Mouse (Mus musculus) right cerebral cortex, adult 2 months (tissue): ENCODE results near the gene Tulp3.
"Not testable (repeated sequence)": the region's sequence is repeated elsewhere in the genome, so short reads cannot be mapped to it uniquely, and the experiment has no call there.

Source experiments
- DNase-seq, 2 experiments: peaks; one replicate each; pipeline ENCODE4 v3.0.0; 2021 to 2022; ENCODE audit warnings: low spot score in 2 of 2

The Tulp3 gene

DNA sequence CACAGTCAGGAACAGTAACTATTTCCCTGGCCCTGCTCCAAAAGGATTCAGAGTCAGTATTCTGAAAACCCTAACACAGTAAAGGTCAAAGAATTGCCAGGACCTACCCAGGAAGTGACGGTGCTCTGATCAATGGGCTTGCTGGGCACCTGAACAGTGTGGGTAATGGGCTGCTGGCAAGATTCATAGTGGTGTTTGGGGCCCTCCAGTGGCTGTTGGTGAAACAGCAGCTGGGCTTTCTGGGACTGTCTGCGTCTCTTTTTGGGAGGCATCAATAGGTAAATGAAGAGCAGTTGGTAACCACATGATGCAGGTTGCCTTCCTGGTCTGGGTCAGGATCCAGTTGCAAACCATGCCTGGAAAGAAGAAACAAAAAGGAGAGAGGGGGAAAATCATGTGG is 3.3 kb upstream of the Tulp3 start:
- DNase-seq = peak; percentile 84 to 85

DNA sequence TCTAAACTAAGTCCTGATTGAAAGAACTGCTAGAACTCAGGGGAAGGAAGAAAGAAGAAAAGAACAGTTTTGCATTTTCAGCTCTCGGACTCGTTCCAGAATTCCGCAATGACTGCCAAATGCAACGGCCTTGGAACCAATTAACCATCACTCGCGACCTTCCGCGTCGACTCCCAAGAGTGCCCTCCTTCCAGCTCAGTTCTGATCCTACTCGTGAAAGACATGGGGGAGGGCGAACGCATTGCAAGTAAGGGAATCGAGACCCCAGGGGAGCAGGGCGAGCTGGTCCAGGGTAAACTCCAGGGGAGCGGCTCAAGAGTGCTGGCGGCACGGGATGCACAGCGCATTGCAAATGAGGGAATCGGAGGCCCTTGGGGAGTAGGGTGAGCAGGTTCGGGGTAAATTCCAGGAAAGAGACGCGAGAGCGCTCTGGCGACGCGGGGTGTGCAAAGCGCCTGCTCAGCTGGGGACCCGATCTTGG is 410 bp downstream of the Tulp3 start:
- DNase-seq = peak; percentile 47 to 64

DNA sequence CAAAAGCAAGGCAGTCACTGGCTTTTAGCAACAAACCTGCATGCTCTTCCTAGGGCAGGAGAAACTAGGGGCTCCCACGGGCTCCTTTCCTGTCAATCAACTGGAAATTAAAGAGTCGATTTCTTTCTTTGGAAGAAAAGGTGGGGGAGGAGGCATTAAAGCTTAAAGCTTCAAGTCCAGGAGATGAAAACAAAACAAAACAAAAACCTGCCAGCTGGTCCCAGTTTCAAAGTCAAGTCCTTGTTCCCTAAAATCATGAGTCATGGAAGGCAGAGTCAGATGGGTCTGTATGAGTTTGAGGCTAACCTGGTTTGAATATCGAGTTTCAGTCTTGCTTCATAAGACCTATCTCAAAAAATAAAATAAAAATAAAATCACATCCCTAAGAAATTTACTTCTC is 1.5 kb downstream of the Tulp3 start:
- no peak for DNase-seq

DNA sequence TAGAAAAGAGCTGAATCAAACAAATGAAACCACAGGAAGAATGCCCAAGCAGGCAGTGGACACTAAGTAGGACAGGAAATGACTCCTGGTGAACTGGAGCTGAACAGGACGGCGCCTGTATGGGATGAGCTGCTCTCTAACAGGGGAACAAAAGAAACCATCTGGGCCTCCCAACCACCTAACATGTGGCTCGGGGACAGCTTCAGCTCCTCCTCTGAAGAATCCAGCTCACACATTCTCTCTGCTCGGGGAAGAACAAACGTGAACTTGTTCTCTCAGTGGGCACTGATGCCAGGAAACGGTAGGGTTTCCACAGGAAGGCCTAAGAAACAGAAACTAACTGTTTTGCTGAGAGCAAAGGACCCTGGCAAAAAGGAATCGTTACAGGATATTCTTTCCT is 5.9 kb downstream of the Tulp3 start:
- no peak for DNase-seq

DNA sequence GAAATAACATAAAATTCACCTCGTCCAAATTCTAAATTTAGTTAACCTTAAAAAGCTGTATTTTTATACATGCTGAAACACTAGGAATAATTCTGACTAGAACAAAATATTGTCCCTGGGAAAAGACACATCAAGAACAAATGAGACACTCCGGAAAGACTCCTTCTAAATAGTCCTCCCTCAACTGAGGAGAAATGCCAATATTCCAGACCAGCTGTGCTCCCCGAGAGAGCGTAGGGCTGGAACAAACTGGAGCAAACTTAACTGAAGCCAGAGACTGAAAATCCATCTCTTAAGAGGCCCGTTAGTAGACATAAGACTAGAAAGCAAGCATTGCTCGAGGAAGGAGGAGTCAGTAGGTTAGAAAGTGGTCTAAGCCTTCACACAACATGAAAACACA is 8.9 kb downstream of the Tulp3 start:
- DNase-seq = no peak

DNA sequence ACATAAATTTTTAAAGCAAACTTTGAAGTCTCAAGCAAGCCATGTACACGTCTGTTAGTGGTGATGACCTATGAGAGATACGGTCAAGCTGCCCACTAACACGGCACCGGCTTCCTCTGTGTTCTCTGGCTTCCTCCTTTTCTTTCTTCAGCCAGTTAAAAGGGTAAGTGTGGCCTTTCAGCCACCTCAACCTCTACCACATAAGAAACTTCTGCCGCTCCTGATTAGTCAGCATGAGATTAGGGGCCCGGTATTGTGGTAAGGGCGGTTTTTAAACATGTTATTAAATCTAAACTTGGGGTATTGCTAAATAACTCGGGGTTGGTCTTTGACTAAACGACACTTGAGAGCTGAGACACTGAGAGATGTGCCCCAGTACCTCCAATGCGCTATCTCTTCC is 10.0 kb downstream of the Tulp3 start:
- no peak for DNase-seq

DNA sequence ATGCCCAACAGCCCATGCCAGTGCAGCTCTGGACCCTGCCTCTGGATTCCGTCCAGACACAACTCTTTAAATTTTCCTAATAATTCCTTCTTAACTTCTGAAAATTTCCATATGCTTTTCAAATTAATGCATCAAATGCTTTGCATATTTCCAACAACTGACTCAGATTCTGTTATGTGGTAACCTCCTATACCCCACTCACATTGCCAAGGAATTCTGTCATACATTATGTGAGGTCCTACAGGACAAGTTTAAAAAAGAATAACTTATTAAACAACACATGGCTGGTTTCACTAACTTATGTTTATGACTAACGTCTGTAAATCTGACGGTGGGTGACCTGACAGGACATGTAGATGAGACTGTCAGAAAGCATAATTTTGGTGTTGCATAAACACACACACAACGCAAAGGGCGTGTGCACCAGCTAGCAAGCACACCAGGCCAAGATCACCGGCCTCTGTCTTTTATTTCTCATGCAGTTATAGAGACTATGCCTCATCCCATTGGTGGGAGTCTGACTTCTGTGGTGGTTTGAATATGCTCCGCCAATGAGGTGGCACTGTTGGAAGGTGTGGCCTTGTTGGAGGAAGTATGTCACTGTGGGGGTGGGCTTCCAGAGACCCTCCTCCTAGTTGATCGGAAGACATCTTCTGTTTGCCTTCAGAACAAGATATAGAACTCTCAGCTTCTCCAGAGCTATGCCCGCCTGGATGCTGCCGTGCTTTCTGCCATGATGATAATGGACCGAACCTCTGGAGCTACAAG is 13.5 kb downstream of the Tulp3 start:
- DNase-seq = no peak

DNA sequence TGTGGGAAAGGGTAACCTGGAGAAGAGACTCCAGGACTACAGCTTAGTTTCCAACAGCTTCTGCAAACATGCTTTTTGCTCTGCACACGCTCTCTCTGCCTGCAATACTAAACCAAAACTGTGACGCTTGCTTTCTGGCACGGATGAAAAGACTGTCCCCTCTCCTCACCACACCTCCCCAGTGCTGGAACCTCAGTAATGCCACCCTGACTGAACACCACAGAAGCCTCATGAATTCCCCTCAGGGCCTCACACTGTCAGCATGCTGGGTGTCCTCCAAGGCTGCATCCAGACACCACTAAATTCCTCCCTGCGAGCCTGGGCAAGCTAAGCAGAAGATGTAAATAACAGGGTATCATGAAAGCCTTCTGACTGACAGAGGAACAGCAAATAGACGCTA is 16.8 kb downstream of the Tulp3 start:
- DNase-seq = no peak

DNA sequence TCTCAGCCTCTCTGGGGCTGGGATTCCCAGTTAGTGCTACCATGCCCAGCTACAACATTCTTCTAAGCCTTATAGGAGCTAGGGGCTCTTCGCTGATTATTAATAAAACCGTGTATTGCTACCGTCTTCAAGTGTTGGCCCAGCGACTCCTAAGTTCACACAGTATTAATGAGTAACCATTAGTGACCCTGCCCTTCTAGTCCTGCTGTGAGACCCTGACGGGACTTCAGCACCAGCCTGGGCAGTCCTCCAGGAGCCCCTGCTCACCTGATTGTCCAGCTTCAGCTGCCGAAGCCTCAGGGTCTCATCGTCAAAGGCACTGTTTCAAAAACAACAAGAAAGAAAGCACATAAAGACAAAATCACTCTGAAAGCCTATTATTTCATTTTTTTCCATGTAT is 18.2 kb downstream of the Tulp3 start:
- no peak for DNase-seq

DNA sequence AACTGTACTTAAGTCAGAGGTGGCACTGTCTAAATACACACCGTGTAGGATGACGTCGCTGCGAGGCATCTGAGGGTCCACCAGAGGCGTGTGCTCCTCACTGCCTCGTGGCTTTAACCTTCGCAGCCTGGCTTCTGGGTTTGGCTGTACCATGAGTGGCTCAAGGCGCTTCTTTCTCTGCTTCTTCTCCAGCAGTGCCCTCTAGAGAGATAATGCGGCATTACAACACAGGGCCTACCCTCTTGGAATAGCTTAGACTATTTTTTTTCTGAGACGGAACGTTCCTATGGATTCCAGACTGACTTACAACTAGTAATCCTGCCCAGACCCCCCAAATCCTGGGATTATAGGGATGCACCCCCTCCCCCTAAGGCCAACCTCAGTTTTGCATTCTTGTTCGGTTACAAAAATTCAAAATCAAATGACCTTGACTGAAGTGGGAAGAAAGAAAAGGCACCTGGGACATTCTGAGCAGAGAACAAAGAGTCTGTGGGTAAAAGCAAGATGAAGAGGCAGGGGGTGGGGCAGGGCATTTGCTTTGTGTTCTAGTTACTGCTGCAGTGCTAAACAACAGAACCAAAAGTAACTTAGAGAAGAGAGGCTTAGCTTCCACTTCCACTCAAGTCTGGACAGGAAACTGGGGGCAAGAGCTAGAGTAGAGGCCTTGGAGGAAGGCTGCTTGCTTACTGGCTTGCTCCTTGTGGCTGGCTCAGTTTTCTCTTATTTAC is 21.1 kb downstream of the Tulp3 start:
- DNase-seq = peak; percentile 72 to 83

DNA sequence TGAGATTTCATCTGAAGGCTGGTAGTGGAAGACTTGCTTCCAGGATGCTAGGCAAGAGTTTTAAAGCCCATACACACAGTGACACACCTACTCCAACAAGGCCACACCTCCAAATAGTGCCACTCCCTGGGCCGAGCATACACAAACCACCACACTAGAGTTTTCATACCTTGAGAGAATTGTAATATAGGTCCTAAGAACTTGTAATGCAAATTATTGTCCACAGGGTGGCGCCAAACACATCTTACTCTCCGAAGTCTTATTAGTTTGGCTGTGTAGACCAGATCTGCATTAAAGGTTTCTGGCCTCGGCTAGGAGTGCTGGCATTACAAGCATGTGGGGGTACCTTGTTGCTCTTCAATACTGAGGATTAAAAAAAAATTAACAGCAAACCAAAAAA is 37.3 kb downstream of the Tulp3 start:
- peak; percentile 76 for DNase-seq

DNA sequence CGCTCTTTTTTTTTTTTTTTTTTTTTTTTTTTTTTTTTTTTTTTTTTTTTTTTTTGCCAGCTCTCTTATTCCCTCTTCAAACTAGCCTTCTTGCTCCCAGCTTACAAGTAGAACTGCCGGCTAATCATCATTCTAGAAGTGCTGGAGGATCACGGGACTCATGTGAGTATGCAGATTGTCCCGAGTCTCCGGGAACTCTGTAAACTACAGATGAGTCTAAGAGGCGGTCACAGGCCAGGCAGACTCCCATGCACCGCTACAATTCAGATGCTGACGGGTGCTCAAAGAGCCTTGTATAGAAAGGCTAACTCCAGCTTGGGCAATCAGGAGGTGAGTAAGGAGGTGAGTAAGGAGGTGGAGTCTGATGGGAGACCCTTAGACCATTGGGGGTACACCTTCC is 40.1 kb downstream of the Tulp3 start:
- no peak for DNase-seq

DNA sequence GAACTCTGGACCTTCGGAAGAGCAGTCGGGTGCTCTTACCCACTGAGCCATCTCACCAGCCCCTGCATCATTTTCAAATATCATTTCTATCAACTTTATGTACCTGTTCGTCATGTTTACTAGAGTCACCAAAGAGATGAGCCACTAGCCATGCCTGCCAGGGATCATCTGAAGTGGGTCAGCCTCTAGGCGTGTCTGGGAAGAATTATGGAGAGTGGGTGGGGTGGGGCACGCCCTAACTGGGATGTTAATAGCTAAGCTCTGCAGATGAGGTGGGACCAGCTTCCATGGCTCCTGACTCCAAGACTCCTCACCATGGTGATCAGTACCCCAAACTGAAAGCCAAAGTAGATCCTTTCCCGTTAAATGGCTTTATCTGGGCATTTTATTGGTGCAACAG is 40.9 kb downstream of the Tulp3 start:
- DNase-seq = no peak

DNA sequence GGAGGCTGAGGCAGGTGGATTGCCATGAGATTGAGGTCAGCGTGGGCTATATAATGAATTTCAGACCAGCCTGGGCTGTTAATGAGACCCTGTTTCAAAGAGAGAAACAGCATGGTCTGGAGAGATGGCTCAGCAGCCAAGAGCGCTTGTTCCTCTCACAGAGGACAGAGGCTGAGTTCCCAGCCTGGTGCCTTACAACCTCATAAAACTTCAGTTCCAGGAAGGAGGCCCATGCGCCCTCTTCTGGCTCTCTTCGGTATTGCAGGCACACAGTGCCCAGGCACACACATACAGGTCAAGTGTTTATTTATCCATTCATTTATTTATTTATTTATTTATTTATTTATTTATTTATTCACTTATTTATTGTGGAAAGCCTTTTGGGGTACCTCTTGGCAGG is 47.3 kb downstream of the Tulp3 start:
- DNase-seq = peak; percentile 32 to 45

DNA sequence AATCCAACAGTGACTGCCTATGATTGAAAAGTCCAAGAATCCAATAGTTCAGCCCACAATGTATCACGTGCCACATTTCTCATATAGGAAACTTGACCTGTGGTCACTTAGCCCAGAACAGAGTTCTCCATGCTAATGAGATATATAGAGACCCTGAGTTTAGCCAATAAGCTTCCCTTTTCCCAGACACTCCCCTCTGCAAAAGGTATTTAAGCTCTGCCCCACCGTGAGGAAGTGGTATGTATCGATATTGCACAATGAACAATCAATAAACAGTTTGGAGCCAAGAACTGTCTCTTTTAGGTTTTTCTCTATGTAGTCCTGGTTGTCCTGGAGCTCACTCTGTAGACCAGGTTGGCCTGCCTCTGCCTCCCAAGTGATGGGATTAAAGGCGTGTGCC is 50.9 kb downstream of the Tulp3 start:
- DNase-seq = no peak

DNA sequence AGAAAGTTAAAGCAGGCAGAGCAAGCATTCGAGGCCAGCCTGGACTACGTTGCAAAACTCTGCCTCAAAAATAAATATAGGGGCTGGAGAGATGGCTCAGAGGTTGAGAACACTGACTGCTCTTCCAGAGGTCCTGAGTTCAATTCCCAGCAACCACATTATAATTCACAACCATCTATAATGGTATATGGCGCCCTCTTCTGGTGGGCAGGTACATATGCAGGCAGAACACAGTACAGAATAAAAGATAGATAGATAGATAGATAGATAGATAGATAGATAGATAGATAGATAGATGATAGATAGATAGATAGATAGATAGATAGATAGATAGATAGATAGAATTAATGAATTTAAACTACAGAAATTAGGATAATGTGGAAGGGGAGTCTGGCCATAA is 53.0 kb downstream of the Tulp3 start:
- DNase-seq = not testable (repeated sequence)

DNA sequence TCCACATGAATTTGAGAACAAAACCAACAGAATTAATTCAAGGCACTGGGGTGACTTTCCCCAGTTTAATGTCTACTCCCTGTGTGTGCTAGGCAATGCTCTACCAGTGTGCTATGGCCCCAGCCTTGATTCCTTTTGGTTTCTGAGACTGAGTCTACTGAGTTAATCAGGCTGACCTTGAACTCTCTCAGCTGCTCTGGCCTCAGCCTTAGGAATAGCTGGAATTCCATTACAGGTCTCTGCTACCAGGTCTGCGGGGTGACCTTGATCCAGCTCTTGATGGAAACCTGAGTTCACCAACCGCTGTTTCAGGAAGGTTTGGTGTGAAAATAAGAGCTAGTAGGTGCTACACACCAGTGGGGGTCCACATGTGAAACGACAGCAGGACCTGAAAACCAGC is 53.8 kb downstream of the Tulp3 start:
- DNase-seq = no peak

DNA sequence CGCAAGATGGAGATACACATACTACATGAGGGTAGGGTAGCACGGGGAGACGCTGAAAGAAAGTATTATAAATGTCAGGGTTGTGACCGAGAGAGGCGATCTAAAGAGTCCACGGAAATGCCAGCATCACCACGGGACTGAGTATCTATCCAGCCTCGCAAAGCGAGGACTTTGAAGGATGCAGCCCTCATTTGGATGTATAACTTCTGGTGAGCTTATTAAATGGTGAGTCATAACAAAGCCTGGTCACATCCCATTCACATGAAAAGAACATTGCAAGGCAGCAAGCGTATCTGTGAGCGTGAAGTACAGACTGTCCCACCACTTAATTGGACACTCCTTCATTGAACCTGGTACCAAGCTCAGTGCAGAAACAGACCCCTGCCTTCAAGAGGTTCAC is 54.2 kb downstream of the Tulp3 start:
- no peak for DNase-seq

DNA sequence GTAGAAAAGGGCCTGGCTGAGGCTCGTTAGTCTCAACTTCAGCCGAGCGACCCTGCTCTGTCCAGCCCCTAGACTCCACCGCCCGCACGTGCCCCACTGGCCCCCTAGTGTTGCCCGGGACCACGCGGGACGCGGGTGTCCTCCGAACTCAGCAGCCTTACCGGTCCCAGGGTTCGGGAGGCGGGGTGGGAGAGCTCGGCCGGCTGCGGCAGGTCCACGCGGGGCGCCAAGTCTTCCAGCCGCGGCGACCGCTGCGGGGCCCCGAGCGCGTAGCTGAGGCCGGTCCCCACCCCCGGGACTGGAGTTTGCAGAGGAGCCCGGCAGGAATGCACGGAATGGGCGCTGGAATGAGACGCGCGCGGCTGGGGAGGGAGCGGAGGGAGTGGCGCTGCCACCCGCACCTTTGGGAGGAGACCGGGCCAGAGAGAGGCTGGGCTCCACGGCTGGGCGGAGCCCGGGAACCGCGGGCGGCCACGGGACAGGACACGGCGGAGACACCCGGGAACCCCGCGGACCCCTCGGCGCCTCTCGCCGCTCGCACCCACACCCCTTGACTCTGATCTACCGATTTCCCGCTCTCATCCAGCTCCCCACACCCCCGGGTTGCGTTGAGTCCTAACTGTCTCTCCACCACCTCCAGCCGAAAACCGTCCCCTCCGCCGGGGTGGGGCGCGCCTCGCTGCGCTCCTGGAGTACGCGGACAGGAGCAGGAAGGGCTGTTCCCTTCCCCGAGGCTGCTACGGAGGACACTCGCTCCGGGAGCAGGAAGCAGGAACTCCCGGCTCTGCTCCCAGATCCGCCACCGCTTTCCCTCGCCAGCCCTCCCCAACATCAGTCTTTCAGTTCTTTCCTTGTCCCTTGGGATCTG is 55.3 kb downstream of the Tulp3 start, which contains the start of gene Tead4:
Gene Tead4, minus strand, starts transcription at position 690 of the 868 bp plus-strand sequence.
- DNase-seq = peak; percentile 19 to 26

DNA sequence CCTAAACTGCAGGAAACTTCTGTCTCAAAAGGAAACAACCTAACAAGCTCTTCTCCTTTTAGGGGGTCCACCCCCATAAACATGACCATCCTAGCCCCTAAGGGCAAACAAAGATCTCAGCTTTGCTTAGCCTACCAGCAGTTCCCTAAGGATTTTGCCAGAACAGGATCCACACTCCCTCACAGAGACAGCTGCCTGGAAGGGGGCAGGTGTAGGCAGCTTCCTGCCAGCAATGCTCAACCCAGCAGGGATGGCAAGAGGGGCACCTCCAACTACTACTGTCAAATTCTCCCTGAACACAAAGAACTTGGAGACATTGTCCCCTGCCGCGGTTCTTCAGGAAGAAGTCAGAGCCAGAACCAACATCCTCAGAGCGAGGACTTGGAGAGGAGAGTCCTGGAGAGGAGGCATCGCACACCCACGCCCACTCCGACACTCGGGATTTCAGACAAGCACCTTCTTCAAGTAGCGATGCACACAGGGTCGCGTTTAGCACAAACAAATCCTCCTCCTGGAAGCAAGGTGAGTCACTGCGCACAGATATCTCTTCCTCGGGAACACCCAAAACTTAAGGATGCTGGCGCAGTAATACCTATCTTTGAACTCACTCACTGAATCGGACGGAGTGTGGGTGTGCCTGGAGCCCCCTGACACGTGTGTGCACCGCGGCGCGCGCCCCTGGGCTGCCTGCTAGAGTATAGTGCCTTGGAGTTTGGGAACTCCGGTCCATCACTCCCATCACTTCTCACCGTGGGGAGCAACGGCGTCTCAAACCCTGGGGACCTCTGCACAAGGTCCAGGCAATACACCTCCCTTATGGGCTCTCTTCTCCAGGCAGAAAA is 56.1 kb downstream of the Tulp3 start:
- DNase-seq = peak; percentile 18 to 35

DNA sequence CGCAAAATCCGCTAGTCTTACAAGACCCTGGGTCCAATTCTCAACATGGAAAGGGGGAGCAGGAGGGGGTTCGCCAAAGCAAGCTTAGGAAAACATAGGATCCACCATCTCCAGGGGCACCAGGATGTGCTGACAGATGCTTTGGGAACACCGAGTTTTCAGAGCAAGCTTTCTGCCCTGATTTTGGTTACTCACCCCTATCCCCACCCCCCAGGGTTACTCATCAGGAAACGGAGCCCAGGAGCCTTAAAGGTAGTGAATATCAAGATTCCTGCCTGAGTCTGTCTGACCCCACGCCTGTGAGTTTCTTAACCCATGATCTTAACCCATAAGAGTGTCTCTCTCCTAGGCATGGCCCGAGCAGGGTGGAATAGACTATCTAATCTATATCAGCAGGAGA is 57.4 kb downstream of the Tulp3 start:
- no peak for DNase-seq
